Mouse (Mus musculus): ENCODE data around the gene Egfem1.

DNA sequence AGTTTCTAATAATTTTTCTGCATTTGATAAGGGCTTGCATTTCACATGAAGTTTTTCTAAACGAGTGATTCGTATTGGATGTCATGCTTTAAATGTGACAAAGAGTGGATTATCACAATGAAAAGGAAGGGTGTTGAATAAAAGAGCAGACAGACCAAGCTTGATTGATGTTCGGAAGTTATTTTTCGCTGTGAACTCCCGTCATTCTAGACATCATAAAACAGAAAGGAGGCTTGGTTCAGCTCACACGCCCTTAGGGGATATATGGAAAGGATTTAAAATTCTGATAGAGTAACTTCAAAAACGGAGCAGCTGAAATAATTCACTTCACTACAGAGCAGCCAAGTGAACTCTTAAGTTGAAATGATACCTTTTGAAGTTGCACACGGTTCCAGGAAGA lies 285.1 kb downstream of the Egfem1 start:
- TF ChIP-seq POLR2A (IDR thresholded peaks at IDR 0.05; ENCODE audit: borderline replicate concordance, low read depth, low read length) = no peak
- TF ChIP-seq CTCF (IDR thresholded peaks at IDR 0.05; ENCODE audit: low read depth, low read length) = no peak

Data from bone marrow macrophage, adult 2 months (primary cell).